Mouse (Mus musculus) heart, postnatal 0 days (tissue): ENCODE measurements around the gene Zfp157.

Experiments used
- CTCF ChIP-seq: IDR thresholded peaks from 2 replicates; pipeline ENCODE4 v1.5.1; 2016; ENCODE audit warnings: antibody characterized with exemption, control low read depth, low read depth
- EP300 ChIP-seq: IDR thresholded peaks from 2 replicates; pipeline ENCODE4 v1.6.1; 2016; ENCODE audit warnings: antibody characterized with exemption, low read depth

DNA sequence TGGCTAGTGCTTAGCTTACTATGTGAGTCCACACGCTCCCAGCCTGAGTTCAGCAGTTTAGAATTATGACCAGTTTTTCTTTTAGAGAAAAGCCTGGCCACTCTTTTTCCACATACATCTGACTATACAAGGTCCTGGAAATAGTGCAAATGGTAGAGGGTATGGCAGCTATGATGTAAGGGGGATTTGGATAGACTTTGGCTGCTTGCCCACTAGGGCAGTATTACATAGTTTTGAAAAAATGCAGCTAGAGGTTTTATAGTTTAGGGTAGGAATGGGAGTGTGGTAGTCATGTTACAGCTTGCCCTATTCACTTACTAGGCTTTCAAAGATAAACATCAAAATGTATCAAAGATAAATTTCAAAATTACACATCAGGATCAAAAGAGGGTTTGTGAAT, 17.8 kb downstream of the Zfp157 start:
- TF ChIP-seq CTCF (no peak), EP300 (no peak)
